Mouse (Mus musculus): ENCODE measurements at regions not wholly inside any gene's neighbourhood (a gene's known extent, or its start where the extent isn't known, plus 50 kb on each side); places are given as distances from the start of the nearest gene placed in this dataset.

GRCm38 (mm10) chr13:31154066-31154465, 180.1 kb downstream of the Gm5447 start:
- no peak for DNase-seq (ENCODE audit: low spot score in 2 of 2)
- intact Hi-C loops (cut with DNase I): no loop called here

DNA sequence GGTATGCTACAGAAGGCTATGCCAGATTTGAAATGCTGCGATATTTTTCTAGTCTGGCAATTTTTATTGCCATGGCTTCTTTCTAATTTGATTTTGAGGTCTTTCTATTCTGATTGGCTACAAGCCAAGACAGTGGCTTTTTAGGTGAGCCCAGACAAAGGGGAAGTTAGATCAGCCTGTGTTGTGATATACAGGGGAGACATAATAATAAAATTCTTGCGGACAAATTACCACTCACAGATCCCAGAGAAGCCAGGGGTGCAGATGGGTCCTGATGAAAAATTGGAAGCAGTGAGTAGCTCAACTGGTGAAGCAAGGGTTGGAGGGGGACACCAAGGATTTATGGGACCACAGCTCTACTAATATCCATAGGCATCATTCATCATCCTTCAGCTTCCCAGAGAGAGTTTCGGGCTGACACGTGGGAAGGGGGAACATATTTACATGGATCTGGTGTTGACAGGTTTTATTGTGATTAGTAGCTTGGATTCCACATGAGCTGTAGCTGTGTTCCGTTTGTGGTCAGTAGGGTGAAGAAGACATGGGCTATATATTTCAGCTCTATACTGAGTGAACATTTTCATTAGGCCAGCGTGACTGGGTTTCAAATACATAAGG, 190.0 kb downstream of the Gm5447 start:
- intact Hi-C loops (cut with DNase I): no loop called here
- no peak for DNase-seq (ENCODE audit: low spot score in 2 of 2)

- no peak for DNase-seq (ENCODE audit: low spot score in 2 of 2)
- intact Hi-C loops (cut with DNase I): no loop called here
Observed at GRCm38 (mm10) chr13:31166286-31166685, 192.3 kb downstream of the Gm5447 start.

DNA sequence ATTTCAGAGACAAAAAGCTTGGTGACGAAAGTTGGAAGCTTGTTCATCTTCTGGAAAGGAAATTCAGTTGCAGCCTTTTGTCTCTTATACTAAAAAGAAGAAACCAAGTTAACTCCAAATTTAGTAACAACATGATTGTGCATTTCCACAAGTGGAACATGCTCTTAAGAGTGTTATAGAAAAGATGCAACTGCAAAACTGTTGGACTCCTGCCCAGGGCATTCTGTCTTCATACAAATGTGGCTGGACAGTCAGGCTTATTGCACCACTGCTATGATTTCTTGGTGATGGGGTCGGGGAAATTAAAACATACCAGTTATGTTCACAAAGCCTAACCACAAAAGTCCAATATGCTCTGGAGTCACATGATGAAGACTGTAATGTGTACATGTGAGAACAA, 194.8 kb downstream of the Gm5447 start:
- intact Hi-C loops (cut with DNase I): no loop called here
- DNase-seq (ENCODE audit: low spot score in 2 of 2): no peak

GRCm38 (mm10) chr13:31171751-31172150, 197.7 kb downstream of the Gm5447 start:
- no peak for DNase-seq (ENCODE audit: low spot score in 2 of 2)
- intact Hi-C loops (cut with DNase I): no loop called here

DNA sequence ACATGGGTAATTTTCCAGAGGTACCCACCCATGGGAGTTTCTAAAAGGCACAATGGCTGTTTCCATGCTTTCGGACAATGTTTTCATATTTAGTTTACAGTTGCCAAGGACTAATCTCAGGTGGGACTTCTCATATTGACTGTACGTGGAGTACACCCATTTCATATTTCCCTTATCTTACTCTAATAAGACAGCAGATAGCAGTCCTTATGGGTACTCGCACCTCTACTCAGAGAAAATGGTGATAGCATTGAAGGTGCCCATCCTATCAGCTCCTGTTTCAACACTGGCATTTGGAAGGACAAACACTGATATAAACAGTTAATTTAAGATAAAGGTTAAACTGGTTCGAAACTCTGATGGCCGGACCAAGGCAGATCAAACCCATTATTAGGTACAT, 198.6 kb downstream of the Gm5447 start:
- DNase-seq (ENCODE audit: low spot score in 2 of 2): no peak
- intact Hi-C loops (cut with DNase I): no loop called here

- no peak for DNase-seq (ENCODE audit: low spot score in 2 of 2)
- intact Hi-C loops (cut with DNase I): no loop called here
Observed at GRCm38 (mm10) chr13:31177999-31178783, 204.2 kb downstream of the Gm5447 start.

- intact Hi-C loops (cut with DNase I): no loop called here
- no peak for DNase-seq (ENCODE audit: low spot score in 2 of 2)
Observed at GRCm38 (mm10) chr13:31178964-31179363, 205.0 kb downstream of the Gm5447 start.

- intact Hi-C loops (cut with DNase I): no loop called here
- DNase-seq (ENCODE audit: low spot score in 2 of 2): peak; percentile 31 to 60
Observed at GRCm38 (mm10) chr13:31179407-31180001, 205.5 kb downstream of the Gm5447 start.

DNA sequence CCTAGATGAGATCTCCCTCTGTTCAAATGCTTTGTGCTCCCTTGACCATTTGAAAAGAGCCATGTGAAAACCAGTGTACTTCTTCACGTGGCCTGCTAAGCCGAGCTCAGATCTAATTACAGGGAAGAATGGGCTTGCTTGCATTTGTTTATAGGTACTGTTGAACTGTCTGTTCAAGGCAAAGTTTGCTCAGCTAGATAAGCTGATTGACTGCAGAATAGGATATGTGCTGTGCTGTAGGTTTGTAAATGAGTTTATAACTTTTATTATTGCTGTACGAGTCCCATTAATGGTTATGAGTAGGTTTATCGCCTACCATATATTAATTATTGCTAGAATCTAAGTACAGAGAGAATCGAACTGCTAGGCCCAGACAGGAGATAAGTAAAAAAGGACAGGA, 207.5 kb downstream of the Gm5447 start:
- intact Hi-C loops (cut with DNase I): no loop called here
- DNase-seq (ENCODE audit: low spot score in 2 of 2): no peak

DNA sequence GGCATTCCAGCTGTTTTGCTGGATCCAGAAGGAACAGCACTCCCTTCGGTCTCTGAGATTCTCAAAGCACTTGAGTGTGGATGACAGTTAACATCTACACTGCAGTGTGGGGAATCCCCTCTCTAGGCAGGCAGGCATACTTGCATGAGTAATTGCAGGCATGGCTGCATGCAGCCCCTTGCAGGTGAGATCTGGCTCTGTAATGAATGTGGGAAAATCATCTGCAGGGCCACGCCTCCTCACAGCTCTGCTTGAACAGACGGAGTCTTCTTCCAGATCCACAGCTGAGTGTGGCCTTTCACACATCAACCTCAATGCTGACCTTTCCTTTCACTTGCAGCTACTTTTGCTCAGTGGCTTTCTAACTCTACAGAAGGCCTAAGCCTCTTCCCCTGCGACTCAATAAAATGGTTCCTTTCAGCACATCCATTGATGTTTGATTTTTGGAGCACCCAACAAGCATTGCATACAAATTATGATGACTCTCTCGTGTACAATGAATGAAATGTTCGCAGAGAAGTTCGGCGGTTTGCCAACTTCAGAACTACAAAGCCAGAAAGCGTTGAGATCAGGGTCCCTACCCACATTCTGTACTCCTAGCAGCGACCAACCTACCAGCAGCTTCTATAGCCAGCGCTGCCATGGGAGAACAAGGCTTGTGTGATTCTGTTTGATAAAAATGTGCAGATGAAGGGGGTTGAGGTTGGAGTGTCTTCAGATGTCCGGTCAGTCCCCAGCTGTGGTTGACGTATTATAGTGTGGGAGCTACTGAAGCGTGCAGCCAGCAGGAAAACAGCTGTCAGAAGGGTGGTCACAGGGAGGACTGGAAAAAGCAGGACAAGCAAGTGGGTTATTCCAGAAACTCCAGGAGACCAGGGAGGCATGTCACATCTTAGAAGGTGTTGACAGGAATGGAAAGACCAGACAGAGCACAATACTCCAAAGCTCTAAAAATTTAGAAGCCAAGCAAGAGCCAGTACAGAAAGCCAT, 211.1 kb downstream of the Gm5447 start:
- no peak for DNase-seq (ENCODE audit: low spot score in 2 of 2)
- intact Hi-C loops (cut with DNase I): no loop called here

GRCm38 (mm10) chr13:31186805-31187589, 213.0 kb downstream of the Gm5447 start:
- no peak for DNase-seq (ENCODE audit: low spot score in 2 of 2)
- intact Hi-C loops (cut with DNase I): no loop called here

- intact Hi-C loops (cut with DNase I): no loop called here
- DNase-seq (ENCODE audit: low spot score in 2 of 2): peak in 1 of 2 experiments; percentile 25
Observed at GRCm38 (mm10) chr13:31189116-31189515, 215.1 kb downstream of the Gm5447 start.

- DNase-seq (ENCODE audit: low spot score in 2 of 2): no peak
- intact Hi-C loops (cut with DNase I): no loop called here
Observed at GRCm38 (mm10) chr13:31190036-31190435, 216.0 kb downstream of the Gm5447 start.

- intact Hi-C loops (cut with DNase I): no loop called here
- no peak for DNase-seq (ENCODE audit: low spot score in 2 of 2)
Observed at GRCm38 (mm10) chr13:31191344-31192139, 217.5 kb downstream of the Gm5447 start.

DNA sequence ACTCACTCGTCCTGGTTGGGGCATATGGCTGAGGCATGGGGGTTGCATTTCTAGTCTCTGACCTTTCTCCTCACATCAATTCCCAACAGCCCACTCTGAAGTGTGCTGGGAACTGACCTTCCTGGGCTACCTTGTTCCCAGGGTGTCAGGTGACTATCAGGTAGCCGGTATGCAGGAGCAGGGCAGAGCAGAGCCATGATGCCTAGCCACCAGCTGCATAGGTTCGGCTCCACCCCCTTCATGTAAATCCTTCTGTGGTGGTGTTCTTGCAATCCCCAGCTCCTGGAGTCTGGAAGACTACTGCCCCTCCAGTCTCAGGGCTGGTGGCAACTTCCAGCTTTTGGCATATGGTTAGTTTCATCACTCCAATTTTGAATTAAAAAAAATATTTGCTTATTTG, 221.0 kb downstream of the Gm5447 start:
- intact Hi-C loops (cut with DNase I): no loop called here
- DNase-seq (ENCODE audit: low spot score in 2 of 2): no peak

- intact Hi-C loops (cut with DNase I): no loop called here
- DNase-seq (ENCODE audit: low spot score in 2 of 2): no peak
Observed at GRCm38 (mm10) chr13:31196546-31196945, 222.5 kb downstream of the Gm5447 start.

DNA sequence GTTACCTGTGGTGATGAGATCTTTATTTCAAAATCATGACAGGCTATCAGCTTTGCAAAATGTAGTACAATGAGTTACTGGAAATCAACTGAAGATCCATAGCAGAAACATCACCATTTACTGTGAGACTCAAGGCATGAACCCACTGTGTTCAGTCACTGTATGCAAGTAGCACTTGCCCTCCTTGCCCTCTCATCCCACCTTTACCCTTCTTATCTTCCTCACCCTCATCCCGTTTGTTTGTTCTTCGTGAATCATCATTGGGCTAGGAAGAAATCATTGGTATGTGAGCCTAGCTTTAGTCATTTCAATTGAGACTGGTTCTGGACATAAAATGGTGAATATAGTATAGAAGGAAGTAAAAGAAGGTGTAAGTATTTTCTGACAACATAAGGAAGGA, 223.6 kb downstream of the Gm5447 start:
- intact Hi-C loops (cut with DNase I): no loop called here
- DNase-seq (ENCODE audit: low spot score in 2 of 2): no peak
